12 mouse cellular contexts compared by ENCODE assay signal in the genomic region with DNA sequence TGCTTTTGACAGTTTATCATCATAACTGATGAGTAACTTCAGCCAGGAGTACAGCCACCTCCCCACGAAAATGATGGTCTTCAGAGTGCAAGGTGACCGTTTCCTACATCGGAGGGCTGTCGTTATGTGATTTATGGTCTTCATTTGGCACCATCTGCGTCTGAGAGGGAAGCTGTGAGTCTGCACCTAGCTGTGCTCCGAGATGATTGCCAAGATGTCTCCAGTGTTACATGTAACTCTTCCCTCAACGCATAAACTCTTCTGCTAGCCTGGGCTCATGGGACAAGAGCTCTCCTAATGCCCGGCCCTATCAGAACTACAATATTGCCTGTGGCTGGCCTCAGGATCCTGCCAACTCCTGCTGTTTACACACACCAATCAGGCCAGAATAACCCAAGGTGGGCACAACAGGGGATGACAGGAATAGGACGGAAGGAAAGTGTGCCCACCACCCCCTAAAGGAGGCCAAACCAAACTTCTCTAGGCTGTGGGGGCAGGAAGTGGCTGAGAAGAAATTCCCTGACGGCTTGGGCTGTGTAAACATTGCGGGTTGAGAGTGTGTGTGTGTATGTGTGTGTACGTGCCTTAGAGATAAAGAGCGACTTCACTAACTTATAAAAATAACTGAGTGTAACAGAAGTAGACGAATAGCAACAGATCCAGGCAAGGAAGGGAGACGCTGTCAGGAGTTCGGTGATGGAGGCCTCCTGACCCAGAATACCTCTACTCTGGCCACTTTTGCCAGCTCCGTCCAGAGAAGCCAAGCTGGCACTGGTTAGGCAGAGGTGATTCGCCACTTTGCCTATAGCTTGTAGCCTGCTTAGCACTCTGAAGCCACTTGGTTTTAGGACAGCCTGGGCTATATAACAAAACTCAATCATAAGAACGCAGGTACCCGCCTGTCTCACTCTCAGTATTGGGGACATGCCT. TPM values are rescaled to one million over a fixed set of nuclear protein-coding genes. Genes with fewer than 3 reads are reported as not detected.
DNase-seq lines count a peak whose midpoint lies in the region; ATAC-seq and TF ChIP-seq lines count a peak whose summit lies in the region.
"Had no signal": no experiment of that assay in that cellular context is flagged by ENCODE, and none has a peak within 500 bp of the region (broad histone marks: within the 10 kb centered on the region; RNA-seq: fewer than 3 reads in every experiment).

No protein-coding gene starts in this region.

- H3K36me3 ChIP-seq in heart, embryonic 14.5 days (ENCODE audit: control insufficient read depth, insufficient read depth, low read length) = no peaks in the 10 kb centered on the region
- no peaks in the 10 kb centered on the region for H3K36me3 ChIP-seq in lung, embryonic 16.5 days (ENCODE audit: control insufficient read depth, insufficient read depth, low read length)
- H3K36me3 ChIP-seq in hindbrain, postnatal 0 days (ENCODE audit: insufficient read depth, low read length) = no peaks in the 10 kb centered on the region
- H3K36me3 ChIP-seq: neural tube, embryonic 13.5 days had no signal

- ATAC-seq in heart, embryonic 14.5 days (ENCODE audit: insufficient number of reproducible peaks, insufficient read depth, low FRiP score, low read depth) = no peak; the same call in 1 of the 2 replicates
- peak; percentile 69 for ATAC-seq in lung, embryonic 16.5 days (ENCODE audit: low read depth)
- ATAC-seq in hindbrain, postnatal 0 days = no peak

- no peaks in the 10 kb centered on the region for H3K27me3 ChIP-seq in heart, embryonic 14.5 days (ENCODE audit: control insufficient read depth, insufficient read depth, low read length)
- no peaks in the 10 kb centered on the region for H3K27me3 ChIP-seq in lung, embryonic 16.5 days (ENCODE audit: control insufficient read depth, insufficient read depth, low read depth, low read length)
- H3K27me3 ChIP-seq in hindbrain, postnatal 0 days (ENCODE audit: insufficient read depth, low read length) = no peaks in the 10 kb centered on the region
- H3K27me3 ChIP-seq: neural tube, embryonic 13.5 days had no signal

- no peak overlapping the region for H3K4me3 ChIP-seq in heart, embryonic 14.5 days (ENCODE audit: control insufficient read depth in 1 of 2, insufficient read depth in 1 of 2, low read depth in 1 of 2, low read length in 2 of 2)
- no peak overlapping the region for H3K4me3 ChIP-seq in lung, embryonic 16.5 days (ENCODE audit: low read length)
- no peak overlapping the region for H3K4me3 ChIP-seq in hindbrain, postnatal 0 days (ENCODE audit: low read length)
- H3K4me3 ChIP-seq: neural tube, embryonic 13.5 days had no signal

- 54% methylated on average over 20 of the region's 20 CpGs for WGBS in heart, embryonic 14.5 days
- WGBS in lung, embryonic 16.5 days = 34% methylated on average over 20 of the region's 20 CpGs
- WGBS in hindbrain, postnatal 0 days = 67% methylated on average over 20 of the region's 20 CpGs

- no peaks in the 10 kb centered on the region for H3K9me3 ChIP-seq in heart, embryonic 14.5 days (ENCODE audit: control insufficient read depth, low read length)
- no peaks in the 10 kb centered on the region for H3K9me3 ChIP-seq in lung, embryonic 16.5 days (ENCODE audit: control insufficient read depth, low read length)
- H3K9me3 ChIP-seq in hindbrain, postnatal 0 days (ENCODE audit: low read length) = no peaks in the 10 kb centered on the region
- H3K9me3 ChIP-seq: neural tube, embryonic 13.5 days had no signal

- no peak for DNase-seq in heart, adult 9 months (ENCODE audit: low spot score in 2 of 2)
- no peak for DNase-seq in lung, postnatal 4 days
- DNase-seq in hindbrain, postnatal 0 days (ENCODE audit: low spot score) = peak; percentile 42
- peak; percentile 68 for DNase-seq in skeletal muscle tissue, adult 2 months (ENCODE audit: low read depth, low spot score)
- no peak for DNase-seq in left cerebral cortex, postnatal 10 days (ENCODE audit: extremely low spot score in 1 of 2, low spot score in 2 of 2)
- no peak for DNase-seq in retina, embryonic 14.5 days (ENCODE audit: low spot score)
- DNase-seq: cerebellum, adult 9-11 months; kidney, postnatal 14 days; thymus, adult 2 months had no signal

- intact Hi-C loops in left cerebral cortex, postnatal 10 days (cut with DNase I) = no loop called here

- no peak overlapping the region for H3K4me2 ChIP-seq in heart, embryonic 14.5 days (ENCODE audit: low read length)
- H3K4me2 ChIP-seq in lung, embryonic 16.5 days (ENCODE audit: low read depth, low read length) = no peak overlapping the region
- H3K4me2 ChIP-seq in hindbrain, postnatal 0 days (ENCODE audit: low read depth, low read length) = no peak overlapping the region
- H3K4me2 ChIP-seq: neural tube, embryonic 13.5 days had no signal

- H3K27ac ChIP-seq in heart, embryonic 14.5 days (replicated peaks in 1 of 2; ENCODE audit: control insufficient read depth in 1 of 2, insufficient read depth in 1 of 2, low read depth in 2 of 2, low read length in 2 of 2) = peak overlapping the region; percentile 7 to 65; a peak in 3 of 4 replicates
- peak overlapping the region; percentile 12; the same call in 1 of the 2 replicates for H3K27ac ChIP-seq in lung, embryonic 16.5 days (ENCODE audit: low read length)
- H3K27ac ChIP-seq in hindbrain, postnatal 0 days = no peak overlapping the region
- H3K27ac ChIP-seq: neural tube, embryonic 13.5 days had no signal

- TF ChIP-seq CTCF in hindbrain, postnatal 0 days (IDR thresholded peaks at IDR 0.05; ENCODE audit: low read depth) = no peak

- H3K9ac ChIP-seq in heart, embryonic 14.5 days (ENCODE audit: low read length) = no peak overlapping the region; the same call in 1 of the 2 replicates
- H3K9ac ChIP-seq in lung, embryonic 16.5 days (ENCODE audit: low read length) = no peak overlapping the region
- H3K9ac ChIP-seq in hindbrain, postnatal 0 days (replicated peaks; ENCODE audit: low read length) = no peak overlapping the region
- H3K9ac ChIP-seq: neural tube, embryonic 13.5 days had no signal

- H3K4me1 ChIP-seq in heart, embryonic 14.5 days (ENCODE audit: control insufficient read depth in 2 of 2, insufficient read depth in 2 of 2, low read length in 2 of 2) = peaks cover 45 to 77% of the 10 kb centered on the region in 2 experiments
- peaks cover 16% of the 10 kb centered on the region for H3K4me1 ChIP-seq in lung, embryonic 16.5 days (replicated peaks; ENCODE audit: control insufficient read depth, insufficient read depth, low read length)
- no peaks in the 10 kb centered on the region for H3K4me1 ChIP-seq in hindbrain, postnatal 0 days (ENCODE audit: insufficient read depth, low read length)

RNA-seq across cellular contexts. Expression of a gene that starts 37.6 kb away (rescaled TPM):
- 13.6 and 15.9 TPM in 2 replicates for polyA plus RNA-seq in heart, embryonic 14.5 days (2014; fragmentation: Nextera tagmentation; extraction: Ambion mirVana)
- 5.0 and 5.7 TPM in 2 replicates for polyA plus RNA-seq in lung, embryonic 16.5 days (2015; fragmentation: Nextera tagmentation; extraction: Ambion mirVana)
- total RNA-seq in hindbrain, postnatal 0 days (2014; rRNA removed) = 28.8 and 31.1 TPM in 2 replicates
- polyA plus RNA-seq in hindbrain, postnatal 0 days (2015; fragmentation: Nextera tagmentation; extraction: Ambion mirVana) = 18.1 and 19.6 TPM in 2 replicates
- 100 to 1,000 TPM; 165 to 172 TPM for total RNA-seq in left cerebral cortex, postnatal 10 days (2021)

Comparison
In these comparisons a context has a peak if more than half of its experiments do, and no peak if none do; other contexts are left out.
1. DNase-seq: peak in hindbrain, postnatal 0 days (single experiment) and skeletal muscle tissue, adult 2 months (single experiment); none in heart, adult 9 months (0 of 2), lung, postnatal 4 days (0 of 2), left cerebral cortex, postnatal 10 days (0 of 2) and retina, embryonic 14.5 days (single experiment).